Mouse (Mus musculus) liver, embryonic 14.5 days (tissue): ENCODE measurements around the gene Klhl36. TPM values are rescaled to one million over a fixed set of nuclear protein-coding genes. Genes with fewer than 3 reads are reported as not detected.

Experiments
- ATAC-seq: fragments of 200-750 bp; cut with Nextera tagmentation; 2 replicates; pipeline ENCODE4 v1.8.0; 2017; ENCODE audit warnings: moderate number of reproducible peaks, mild to moderate bottlenecking, moderate library complexity; ENCODE audit not compliant: insufficient read depth
- DNase-seq, 3 experiments: peaks; one replicate each; pipeline ENCODE4 v3.0.0-alpha.2; 2012 to 2013; ENCODE audit warnings: low read depth in 3 of 3, low spot score in 3 of 3
- H3K27ac ChIP-seq: fragments of 300-500 bp; sonication (generic); 2 replicates; pipeline ENCODE4 v1.5.1; 2014; ENCODE audit warnings: moderate library complexity, mild to moderate bottlenecking, control low read depth, inconsistent platforms
- H3K27me3 ChIP-seq: fragments of 300-500 bp; sonication (generic); 2 replicates; pipeline ENCODE4 v1.6.1; 2014; ENCODE audit warnings: mild to moderate bottlenecking, low read length, moderate library complexity; ENCODE audit not compliant: control insufficient read depth, insufficient read depth
- H3K36me3 ChIP-seq: fragments of 300-500 bp; sonication (generic); replicated peaks from 2 replicates; pipeline ENCODE4 v1.6.1; 2014; ENCODE audit warnings: low read depth; ENCODE audit not compliant: control insufficient read depth, insufficient read depth
- H3K4me1 ChIP-seq, 2 experiments: fragments of 200-500 bp in 1 of 2; fragments of 300-500 bp in 1 of 2; sonication (generic) in 1 of 2; replicated peaks; 2 replicates each; pipeline ENCODE4 v1.6.1; 2012 to 2014; ENCODE audit warnings: antibody characterized with exemption in 1 of 2, inconsistent platforms in 1 of 2, low read length in 1 of 2; ENCODE audit not compliant: control insufficient read depth in 2 of 2, insufficient read depth in 2 of 2
- H3K4me2 ChIP-seq: fragments of 300-500 bp; sonication (generic); 2 replicates; pipeline ENCODE4 v1.6.1; 2014; ENCODE audit warnings: low read depth, mild to moderate bottlenecking, control low read depth, moderate library complexity
- H3K4me3 ChIP-seq, 2 experiments: fragments of 200-500 bp in 1 of 2; fragments of 300-500 bp in 1 of 2; sonication (generic) in 1 of 2; 2 replicates each; pipeline ENCODE4 v1.5.1; 2012 to 2014; ENCODE audit warnings: low read depth in 2 of 2, low read length in 2 of 2, mild to moderate bottlenecking in 2 of 2, control low read depth in 1 of 2, inconsistent platforms in 1 of 2, moderate library complexity in 1 of 2; ENCODE audit not compliant: insufficient read depth in 1 of 2
- H3K9ac ChIP-seq: fragments of 300-500 bp; sonication (generic); replicated peaks from 2 replicates; pipeline ENCODE4 v1.6.1; 2014; ENCODE audit warnings: mild to moderate bottlenecking, control low read depth, moderate library complexity
- H3K9me3 ChIP-seq: fragments of 300-500 bp; sonication (generic); 2 replicates; pipeline ENCODE4 v1.6.1; 2016; ENCODE audit warnings: low read length, mixed read lengths; ENCODE audit not compliant: control insufficient read depth
- CTCF ChIP-seq: IDR thresholded peaks from 2 replicates; pipeline ENCODE4 v1.5.1; 2016; ENCODE audit warnings: antibody characterized with exemption, low read depth, control low read depth
- EP300 ChIP-seq: IDR thresholded peaks from 2 replicates; pipeline ENCODE4 v1.6.1; 2016; ENCODE audit warnings: antibody characterized with exemption, low read depth
- WGBS: fragments of 180-500 bp; shearing (Covaris S2); extraction: QIAGEN DNeasy Blood & Tissue Kit; methylation state at CpG from one replicate; pipeline ENCODE4 v1.1.7; 2014; ENCODE audit not compliant: insufficient replicate concordance; 5-methylcytosine and 5-hydroxymethylcytosine counted together
- polyA plus RNA-seq, 2 experiments: library from polyadenylated mRNA; depleted of rRNA in 1 of 2; stranded (reverse) in 1 of 2; unstranded in 1 of 2; fragments of >200 nt; fragmentation: Nextera tagmentation in 1 of 2; extraction: Ambion mirVana in 1 of 2; gene quantifications; 2 replicates each; pipeline versions ENCODE4 v1.2.1 to v1.2.3; 2012 to 2014

Gene Klhl36
- polyA plus RNA-seq, 2 experiments = 2.5 to 2.7 TPM

DNA sequence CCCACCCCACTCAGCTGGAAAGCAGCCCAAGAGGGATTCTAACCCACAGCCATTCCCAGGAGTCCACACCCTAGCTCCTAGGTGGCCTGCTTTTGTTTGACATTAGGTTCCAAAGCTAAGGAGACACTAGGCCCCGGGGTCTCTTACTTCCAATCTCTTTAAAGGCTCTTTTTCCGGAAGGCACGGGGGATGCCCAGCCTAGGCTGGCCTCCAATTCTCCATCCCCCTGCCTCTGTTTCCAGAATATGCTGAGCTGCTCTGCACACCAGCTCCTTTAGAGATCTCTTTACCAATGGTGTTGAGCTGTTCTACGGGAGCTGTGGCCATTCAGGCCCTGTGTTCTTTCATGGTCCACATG is 23.1 kb upstream of the Klhl36 start:
- Histone ChIP-seq H3K36me3 (no peaks in the 10 kb centered on the region), H3K4me2 (peak overlapping the region; percentile 86), H3K9ac (no peak overlapping the region), H3K9me3 (no peaks in the 10 kb centered on the region), H3K4me1 (peaks cover 2 to 20% of the 10 kb centered on the region in 2 experiments), H3K4me3 (peak overlapping the region; percentile 64 to 76), H3K27me3 (peaks cover 7% of the 10 kb centered on the region; the same call in 1 of the 2 replicates), H3K27ac (no peak overlapping the region)
- WGBS = 57% methylated on average over 4 of the region's 4 CpGs
- DNase-seq = no peak
- no peak for ATAC-seq
- no peak for TF ChIP-seq EP300

DNA sequence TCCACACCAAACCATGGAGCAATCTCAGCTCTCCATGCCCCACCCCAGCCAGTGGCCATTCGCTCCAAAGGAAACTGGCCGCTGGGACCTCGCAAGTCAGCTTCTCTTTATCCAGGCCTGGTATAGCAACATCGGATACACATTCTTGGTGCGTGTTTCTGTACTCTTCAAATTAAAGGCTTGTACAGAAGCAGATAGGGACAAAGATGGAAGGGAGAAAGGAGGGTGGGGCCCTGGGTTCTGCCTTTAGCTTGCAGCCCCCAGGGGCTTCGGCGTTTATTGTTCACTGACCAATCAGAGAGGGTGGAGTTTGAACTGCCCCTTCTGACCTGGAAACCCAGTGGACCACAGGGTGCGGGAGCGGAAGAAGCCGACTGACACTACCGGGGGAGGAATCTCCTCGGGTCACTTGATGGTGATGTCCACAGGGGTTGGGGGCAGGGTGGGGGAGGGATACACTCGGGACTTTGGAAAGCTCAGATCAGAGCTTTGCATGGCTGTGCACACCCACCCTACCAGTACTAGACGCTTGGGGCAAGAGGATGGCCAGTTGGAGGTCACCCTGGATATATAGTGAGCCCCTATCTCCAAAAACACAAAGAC is 22.5 kb upstream of the Klhl36 start:
- Histone ChIP-seq H3K4me2 (peak overlapping the region; percentile 86), H3K36me3 (no peaks in the 10 kb centered on the region), H3K9ac (peak overlapping the region; percentile 50), H3K27me3 (peaks cover 7% of the 10 kb centered on the region; the same call in 1 of the 2 replicates), H3K27ac (no peak overlapping the region), H3K9me3 (no peaks in the 10 kb centered on the region), H3K4me1 (peaks cover 2 to 17% of the 10 kb centered on the region in 2 experiments), H3K4me3 (peak overlapping the region; percentile 64 to 76)
- 24% methylated on average over 14 of the region's 14 CpGs for WGBS
- ATAC-seq (no peak), DNase-seq (no peak)
- TF ChIP-seq EP300 (no peak), CTCF (no peak)

DNA sequence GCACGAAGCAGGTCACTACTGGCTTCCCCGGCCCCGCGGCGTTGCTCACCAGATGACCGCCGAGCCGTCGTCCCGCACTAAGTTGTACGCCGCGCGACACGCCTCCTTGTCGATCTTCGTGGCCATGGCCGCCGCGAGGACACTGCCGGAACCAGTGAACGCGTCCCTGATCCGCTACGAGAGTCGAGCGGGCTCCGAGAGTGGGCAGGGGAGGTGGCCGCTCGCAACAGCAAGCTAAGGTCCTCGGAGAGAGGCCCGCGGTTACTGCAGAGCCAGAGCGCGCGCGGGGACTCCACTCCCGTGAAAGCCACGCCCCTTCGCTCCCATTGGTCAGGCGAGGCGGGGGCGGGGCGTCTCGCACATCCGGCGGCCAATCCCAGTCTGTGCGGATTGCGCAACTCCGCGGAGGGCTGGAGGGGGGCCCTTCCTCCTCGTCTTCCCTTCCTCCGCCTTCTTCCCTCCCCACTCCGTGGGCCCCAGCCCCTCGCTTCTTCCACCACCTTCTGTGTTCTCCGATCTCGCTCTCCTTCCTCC is 21.7 kb upstream of the Klhl36 start, which contains the start of gene Cotl1:
Gene Cotl1, minus strand, starts transcription at position 270 of the 534 bp plus-strand sequence.
- no peaks in the 10 kb centered on the region for H3K9me3 ChIP-seq
- no peaks in the 10 kb centered on the region for H3K36me3 ChIP-seq
- no peak for TF ChIP-seq CTCF
- DNase-seq = peak; percentile 83 to 85 (median 85)
- H3K27me3 ChIP-seq = peaks cover 9% of the 10 kb centered on the region; the same call in 1 of the 2 replicates
- peak; percentile 85 for ATAC-seq
- peak within 1 kb of the TSS; percentile 86 for H3K4me2 ChIP-seq
- WGBS = under 1% methylated on average over 56 of the region's 57 CpGs
- H3K27ac ChIP-seq = no peak within 1 kb of the TSS
- peaks cover 2 to 16% of the 10 kb centered on the region in 2 experiments for H3K4me1 ChIP-seq
- H3K4me3 ChIP-seq = peak within 1 kb of the TSS; percentile 64 to 76
- peak within 1 kb of the TSS; percentile 50 for H3K9ac ChIP-seq

DNA sequence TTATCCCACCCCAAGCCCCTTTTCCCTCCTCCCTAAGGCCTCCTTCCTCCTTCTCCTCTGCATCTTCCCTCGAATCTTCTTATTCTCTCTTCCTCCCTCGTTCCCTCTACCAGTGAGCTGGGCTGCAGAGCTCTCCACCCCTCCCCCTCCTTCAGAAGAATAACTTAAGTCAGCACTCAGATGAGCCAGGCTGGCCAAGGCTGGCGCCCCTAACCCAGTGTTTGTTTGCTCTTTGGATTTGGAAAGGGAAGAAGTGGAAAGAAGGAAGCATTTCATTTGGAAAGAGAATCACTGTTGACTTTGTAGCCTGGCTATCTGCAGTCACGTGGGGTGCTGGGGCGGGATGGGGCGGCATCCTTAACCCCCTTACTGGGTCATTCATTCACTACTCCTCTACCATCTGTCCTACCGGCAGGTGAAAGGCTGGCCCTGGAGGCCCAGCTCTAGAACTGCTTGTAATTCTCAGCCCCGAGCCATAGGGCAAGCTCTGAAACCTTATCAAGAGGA is 21.1 kb upstream of the Klhl36 start:
- H3K9ac ChIP-seq = no peak overlapping the region
- 16% methylated on average over 8 of the region's 8 CpGs for WGBS
- H3K4me2 ChIP-seq = peak overlapping the region; percentile 86
- peaks cover 2 to 16% of the 10 kb centered on the region in 2 experiments for H3K4me1 ChIP-seq
- H3K9me3 ChIP-seq = no peaks in the 10 kb centered on the region
- peak overlapping the region; percentile 59 to 64 for H3K4me3 ChIP-seq
- no peaks in the 10 kb centered on the region for H3K36me3 ChIP-seq
- TF ChIP-seq EP300 (no peak), CTCF (no peak)
- no peak overlapping the region for H3K27ac ChIP-seq
- ATAC-seq (peak; percentile 20), DNase-seq (no peak)
- peaks cover 9% of the 10 kb centered on the region; the same call in 1 of the 2 replicates for H3K27me3 ChIP-seq

DNA sequence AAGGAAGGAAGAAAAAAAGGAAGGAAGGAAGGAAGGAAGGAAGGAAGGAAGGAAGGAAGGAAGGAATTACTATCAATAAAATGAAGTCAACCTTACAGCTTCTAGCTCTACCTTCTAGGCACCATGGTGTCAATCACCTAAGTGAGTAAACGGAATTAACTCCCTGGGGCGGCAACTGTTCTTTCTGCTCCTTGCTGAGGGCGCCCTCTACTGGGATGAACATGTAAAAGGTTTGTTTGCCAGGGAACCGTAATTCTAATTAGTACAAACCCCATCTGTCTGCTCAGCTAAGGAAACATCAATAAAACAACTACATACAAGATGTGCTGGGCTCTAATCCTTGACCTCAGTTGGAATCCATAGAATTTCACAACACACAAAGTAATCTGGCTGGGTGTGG is 18.6 kb upstream of the Klhl36 start:
- Histone ChIP-seq H3K36me3 (no peaks in the 10 kb centered on the region), H3K27ac (no peak overlapping the region), H3K4me1 (peaks cover 2 to 13% of the 10 kb centered on the region in 2 experiments), H3K27me3 (peaks cover 7% of the 10 kb centered on the region; the same call in 1 of the 2 replicates), H3K4me3 (no peak overlapping the region), H3K9ac (no peak overlapping the region), H3K4me2 (no peak overlapping the region), H3K9me3 (no peaks in the 10 kb centered on the region)
- peak; percentile 55 to 64 (median 56) for DNase-seq
- ATAC-seq = no peak
- WGBS = under 1% methylated on average over 4 of the region's 4 CpGs
- TF ChIP-seq CTCF (peak; percentile 83), EP300 (no peak)
